Comparison of ENCODE assay signal across 25 mouse cellular contexts in genomic region chr9:42244173-42244572, GRCm38 (mm10). TPM values are rescaled to one million over a fixed set of nuclear protein-coding genes. Genes with fewer than 3 reads are reported as not detected.
A peak's percentile ranks its signal among the peaks of the same experiment; 100 is the strongest.
DNase-seq lines count a peak whose midpoint lies in the region; ATAC-seq and TF ChIP-seq lines count a peak whose summit lies in the region.
"Had no signal": no experiment of that assay in that cellular context is flagged by ENCODE, and none has a peak within 500 bp of the region (broad histone marks: within the 10 kb centered on the region; RNA-seq: fewer than 3 reads in every experiment).

No protein-coding gene starts in this region.

- no peaks in the 10 kb centered on the region for H3K36me3 ChIP-seq in intestine, postnatal 0 days (ENCODE audit: control insufficient read depth, insufficient read depth)
- no peaks in the 10 kb centered on the region for H3K36me3 ChIP-seq in neural tube, embryonic 15.5 days
- H3K36me3 ChIP-seq: forebrain, embryonic 10.5 days; heart, embryonic 12.5 days; heart, embryonic 15.5 days; hindbrain, embryonic 10.5 days; hindbrain, embryonic 13.5 days had no signal

- H3K4me3 ChIP-seq in intestine, postnatal 0 days (ENCODE audit: low read depth, low read length): no peak overlapping the region
- H3K4me3 ChIP-seq in neural tube, embryonic 15.5 days (replicated peaks): no peak overlapping the region
- H3K4me3 ChIP-seq: forebrain, embryonic 10.5 days; forebrain, embryonic 13.5 days; gastrocnemius, adult 2 months; heart, embryonic 12.5 days; heart, embryonic 15.5 days; hindbrain, embryonic 10.5 days; hindbrain, embryonic 13.5 days had no signal

- H3K27me3 ChIP-seq in intestine, postnatal 0 days (replicated peaks; ENCODE audit: control insufficient read depth, insufficient read depth, low read length): no peaks in the 10 kb centered on the region
- no peaks in the 10 kb centered on the region for H3K27me3 ChIP-seq in neural tube, embryonic 15.5 days (replicated peaks)
- H3K27me3 ChIP-seq: forebrain, embryonic 13.5 days; heart, embryonic 15.5 days; hindbrain, embryonic 13.5 days had no signal

- peak; percentile 28 for DNase-seq in CD4-positive helper T cell, adult 2 months (ENCODE audit: low read depth, low spot score)
- DNase-seq in CD4-positive, CD25-positive, alpha-beta regulatory T cell, adult 2 months (ENCODE audit: low read depth, low spot score): peak; percentile 39
- DNase-seq in adrenal gland, postnatal 14 days: no peak
- DNase-seq: adrenal gland, adult 8-10 months; cerebellum, adult 11-12 months; cerebellum, adult 8-10 months; cerebellum, postnatal 14 days; gastrocnemius, adult 2 months; gastrocnemius, postnatal 25 days; heart, adult 18-20 months; heart, postnatal 10 days; heart, postnatal 36 days; kidney, adult 2 months had no signal

- no peak overlapping the region for H3K4me2 ChIP-seq in intestine, postnatal 0 days (replicated peaks; ENCODE audit: low read depth)
- H3K4me2 ChIP-seq in neural tube, embryonic 15.5 days: no peak overlapping the region
- H3K4me2 ChIP-seq: forebrain, embryonic 13.5 days; heart, embryonic 12.5 days; heart, embryonic 15.5 days; hindbrain, embryonic 13.5 days had no signal

- no peaks in the 10 kb centered on the region for H3K4me1 ChIP-seq in intestine, postnatal 0 days (replicated peaks; ENCODE audit: control insufficient read depth, insufficient read depth, low read length)
- peaks cover 14% of the 10 kb centered on the region for H3K4me1 ChIP-seq in neural tube, embryonic 15.5 days
- H3K4me1 ChIP-seq: heart, embryonic 15.5 days had no signal

- no peak overlapping the region for H3K9ac ChIP-seq in intestine, postnatal 0 days (ENCODE audit: low read depth, low read length)
- no peak overlapping the region for H3K9ac ChIP-seq in neural tube, embryonic 15.5 days (replicated peaks)
- H3K9ac ChIP-seq: forebrain, embryonic 13.5 days; heart, embryonic 12.5 days; heart, embryonic 15.5 days; hindbrain, embryonic 13.5 days had no signal

- H3K9me3 ChIP-seq in intestine, postnatal 0 days (ENCODE audit: control insufficient read depth): no peaks in the 10 kb centered on the region
- no peaks in the 10 kb centered on the region for H3K9me3 ChIP-seq in neural tube, embryonic 15.5 days (replicated peaks)
- H3K9me3 ChIP-seq: forebrain, embryonic 10.5 days; forebrain, embryonic 13.5 days; heart, embryonic 12.5 days; heart, embryonic 15.5 days; hindbrain, embryonic 10.5 days; hindbrain, embryonic 13.5 days had no signal

- peak overlapping the region; percentile 9; the same call in 1 of the 2 replicates for H3K27ac ChIP-seq in intestine, postnatal 0 days (ENCODE audit: low read depth, low read length)
- H3K27ac ChIP-seq in neural tube, embryonic 15.5 days (replicated peaks): no peak overlapping the region
- H3K27ac ChIP-seq: forebrain, embryonic 10.5 days; forebrain, embryonic 13.5 days; gastrocnemius, adult 2 months; heart, embryonic 15.5 days; hindbrain, embryonic 10.5 days; hindbrain, embryonic 13.5 days had no signal

- peak; percentile 49 for ATAC-seq in activated CD4-positive, CD25-positive, alpha-beta regulatory T cell, adult 4 months
- ATAC-seq in intestine, postnatal 0 days: peak; percentile 63
- ATAC-seq in neural tube, embryonic 15.5 days (ENCODE audit: low FRiP score): no peak
- ATAC-seq in cerebellum, adult (ENCODE audit: insufficient number of reproducible peaks, low FRiP score, low TSS enrichment): no peak
- ATAC-seq: forebrain, embryonic 13.5 days; forebrain, embryonic 16.5 days; hindbrain, embryonic 16.5 days had no signal

- no peak for TF ChIP-seq CTCF in intestine, postnatal 0 days (IDR thresholded peaks at IDR 0.05; ENCODE audit: low read depth)

- 26% methylated on average over 5 of the region's 5 CpGs for WGBS in intestine, postnatal 0 days
- whole genome bisulfite sequencing in neural tube, embryonic 15.5 days: 88% methylated on average over 5 of the region's 5 CpGs

RNA-seq across cellular contexts. Expression of gene Sc5d, which starts 19.9 kb away (rescaled TPM):
- 100 to 1,000 TPM in 1 of 2 experiments, 10 to 100 TPM in 1; 93.9 to 112 TPM for polyA plus RNA-seq in activated CD4-positive, CD25-positive, alpha-beta regulatory T cell, adult 4 months (2017; shearing (Covaris generic))
- 79.8 and 87.7 TPM in 2 replicates for polyA plus RNA-seq in intestine, postnatal 0 days (2015; fragmentation: Nextera tagmentation; extraction: Ambion mirVana)
- 72.3 and 79.0 TPM in 2 replicates for polyA plus RNA-seq in neural tube, embryonic 15.5 days (2015; fragmentation: Nextera tagmentation; extraction: Ambion mirVana)
- 42.6 and 60.6 TPM in 2 replicates for total RNA-seq in adrenal gland, postnatal 14 days (2021)

Comparison
In these comparisons a context has a peak if more than half of its experiments do, and no peak if none do; other contexts are left out.
1. ATAC-seq: peak in activated CD4-positive, CD25-positive, alpha-beta regulatory T cell, adult 4 months (single experiment) and intestine, postnatal 0 days (single experiment); none in neural tube, embryonic 15.5 days (single experiment) and cerebellum, adult (single experiment).